Mouse (Mus musculus): ENCODE measurements at regions not wholly inside any gene's neighbourhood (a gene's known extent, or its start where the extent isn't known, plus 50 kb on each side); places are given as distances from the start of the nearest gene placed in this dataset.

DNA sequence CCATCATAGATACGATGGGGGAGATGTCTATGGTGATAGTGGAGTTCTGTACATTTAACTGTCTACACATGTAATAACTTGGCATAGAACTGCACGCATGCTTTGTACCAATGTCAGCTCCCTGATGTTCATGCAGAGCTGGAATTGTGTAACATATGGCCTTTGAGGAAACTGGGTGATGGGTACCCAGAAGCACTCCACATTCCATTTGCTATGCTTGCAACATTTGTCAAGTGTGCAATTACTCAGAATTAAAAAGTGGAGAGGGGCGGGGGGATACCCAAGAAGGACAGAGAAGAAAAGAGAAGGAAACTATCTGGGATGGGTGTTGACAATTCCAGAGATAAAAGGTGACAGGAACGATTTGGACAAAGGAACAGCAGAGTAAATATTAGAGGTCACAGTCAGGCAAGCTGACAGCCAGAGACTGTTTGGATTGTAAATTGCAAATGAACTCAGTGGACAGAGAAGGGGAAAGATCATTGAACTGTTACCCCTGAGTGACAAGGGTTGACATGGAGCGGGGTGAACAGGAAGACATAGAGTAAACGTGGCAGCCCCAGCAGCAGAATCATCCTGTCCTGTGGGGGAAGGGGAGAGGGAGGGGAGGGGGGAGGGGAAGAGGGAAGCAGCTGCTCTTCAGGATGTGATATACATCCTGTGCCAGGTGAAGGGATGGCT, 390.1 kb upstream of the Jarid2 start:
- no peak for DNase-seq (ENCODE audit: low spot score in 2 of 2)

DNA sequence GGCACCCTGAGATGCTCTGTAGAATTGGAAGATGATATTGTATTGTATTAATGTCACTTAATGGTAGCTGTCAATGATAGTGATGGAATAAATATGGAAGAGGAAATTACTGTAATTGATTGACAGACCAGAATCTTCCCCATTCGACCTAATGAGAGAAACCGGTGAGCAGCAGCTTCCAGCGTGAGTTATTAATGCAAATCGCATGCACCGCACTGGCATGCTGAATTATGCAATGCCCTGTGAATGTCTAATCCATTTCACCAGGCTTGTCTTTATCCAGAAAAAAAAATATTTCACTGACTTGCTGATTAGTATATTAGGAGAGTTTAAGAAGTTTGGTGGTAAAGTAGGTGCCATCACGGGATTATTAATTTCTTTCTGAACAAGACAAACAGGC, 384.2 kb upstream of the Jarid2 start:
- DNase-seq (ENCODE audit: low spot score in 2 of 2) = no peak

- no peak for DNase-seq (ENCODE audit: low spot score in 2 of 2)
These were observed 382.6 kb upstream of the Jarid2 start for GRCm38 (mm10) chr13:44346636-44347035.

GRCm38 (mm10) chr13:44347662-44348061, 381.6 kb upstream of the Jarid2 start:
- DNase-seq (ENCODE audit: low spot score in 2 of 2) = no peak

DNA sequence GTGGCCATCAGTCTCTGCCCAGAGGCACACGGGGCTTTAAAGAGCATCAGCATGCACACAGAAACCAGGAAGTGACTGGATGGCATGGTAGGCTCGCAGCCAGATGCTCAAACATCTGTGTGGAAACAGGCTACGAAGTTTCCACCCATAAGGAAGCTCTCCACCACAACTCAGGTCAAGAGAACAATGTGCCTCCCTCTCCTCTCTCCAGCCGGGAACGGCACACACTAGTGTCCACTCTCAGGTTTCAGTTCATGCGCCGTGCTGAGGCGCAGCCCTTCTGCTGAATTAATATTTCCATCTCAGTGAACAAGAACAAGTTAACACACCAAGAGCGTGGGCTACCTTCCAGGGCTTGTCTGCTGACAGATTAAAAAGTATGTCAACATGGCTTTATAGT, 375.4 kb upstream of the Jarid2 start:
- DNase-seq (ENCODE audit: low spot score in 2 of 2) = no peak

GRCm38 (mm10) chr13:44355771-44356221, 373.5 kb upstream of the Jarid2 start:
- no peak for DNase-seq (ENCODE audit: low spot score in 2 of 2)

DNA sequence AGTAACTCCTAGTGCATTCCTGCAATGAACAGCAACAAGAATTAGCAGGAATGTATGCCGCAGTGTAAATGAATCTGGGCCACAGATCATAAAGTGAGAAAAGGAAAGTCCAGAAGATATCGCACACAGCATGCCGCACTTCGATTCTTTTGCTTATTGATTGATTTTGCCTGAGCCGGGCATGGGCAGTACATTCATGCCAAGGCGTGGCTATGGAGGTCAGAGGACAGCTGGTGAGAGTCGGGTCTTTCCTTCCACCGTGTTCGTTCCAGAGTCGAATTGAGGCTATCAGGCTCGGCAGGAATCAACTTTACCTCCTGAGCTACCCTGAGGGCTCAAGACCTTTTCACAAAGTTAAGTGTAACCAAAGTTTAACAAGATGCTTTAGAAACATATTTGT, 372.3 kb upstream of the Jarid2 start:
- no peak for DNase-seq (ENCODE audit: low spot score in 2 of 2)

DNA sequence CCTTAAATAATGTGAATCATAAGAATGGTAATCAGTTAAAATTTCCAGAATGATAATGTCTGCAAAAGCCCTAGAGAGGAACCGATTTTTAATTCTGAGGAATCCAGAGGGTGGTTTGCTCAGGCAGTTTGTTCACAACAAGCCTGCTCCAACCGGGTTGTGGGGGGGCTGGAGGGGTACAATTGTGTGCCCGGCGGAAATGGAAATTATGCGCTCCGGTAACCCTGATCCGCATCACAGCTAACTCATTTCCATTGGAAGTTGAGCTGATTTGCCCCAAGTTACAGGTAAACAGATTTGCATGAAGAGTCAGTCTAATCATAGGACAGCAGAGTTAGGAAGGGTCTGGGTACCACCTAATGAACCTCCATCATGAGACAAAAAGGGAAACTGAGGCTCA, 369.9 kb upstream of the Jarid2 start:
- DNase-seq (ENCODE audit: low spot score in 2 of 2) = no peak

DNA sequence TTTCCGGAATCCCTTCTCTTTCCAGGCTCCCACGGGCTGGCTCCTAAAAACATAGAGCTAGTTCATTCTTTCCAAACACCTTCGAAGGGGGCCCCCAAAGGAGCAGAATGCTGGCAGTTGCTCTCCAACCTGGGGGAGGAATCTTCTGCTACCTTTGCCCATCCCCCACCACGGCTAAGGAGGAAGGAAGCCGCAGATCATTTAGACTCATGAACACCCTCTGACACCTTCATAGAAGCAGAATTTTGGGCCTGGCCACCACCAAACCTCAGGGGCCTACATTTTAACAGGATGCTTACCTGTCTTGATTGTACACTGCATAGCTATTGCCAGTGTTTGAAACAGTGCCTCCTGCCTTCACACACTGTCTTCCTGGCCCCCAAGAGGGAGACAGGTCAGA, 369.3 kb upstream of the Jarid2 start:
- peak in 1 of 2 experiments; percentile 26 for DNase-seq (ENCODE audit: low spot score in 2 of 2)

GRCm38 (mm10) chr13:44360725-44361290, 368.5 kb upstream of the Jarid2 start:
- DNase-seq (ENCODE audit: low spot score in 2 of 2) = no peak

- DNase-seq (ENCODE audit: low spot score in 2 of 2) = no peak
These were observed 366.8 kb upstream of the Jarid2 start for GRCm38 (mm10) chr13:44362293-44363005.

DNA sequence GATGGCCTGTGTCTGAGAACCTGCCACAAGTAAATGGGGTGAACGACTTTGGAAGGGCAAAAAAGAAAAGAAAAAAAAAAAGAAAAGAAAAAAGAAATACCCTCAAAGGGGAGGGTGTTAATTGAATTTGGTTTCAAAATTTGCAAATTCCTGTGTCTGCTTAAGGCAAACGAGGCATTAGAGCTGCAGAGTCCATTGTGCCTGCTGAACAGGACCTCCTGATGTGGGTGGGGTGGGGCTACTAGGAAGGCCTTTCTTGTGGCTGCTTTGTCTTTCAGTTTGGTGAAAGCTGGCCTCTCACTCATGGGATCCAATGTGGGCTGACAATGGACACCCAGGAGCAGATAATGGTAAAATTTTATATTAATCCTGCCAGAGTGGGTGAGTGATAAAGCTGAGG, 366.3 kb upstream of the Jarid2 start:
- DNase-seq (ENCODE audit: low spot score in 2 of 2) = no peak

- no peak for DNase-seq (ENCODE audit: low spot score in 2 of 2)
These were observed 360.0 kb upstream of the Jarid2 start for GRCm38 (mm10) chr13:44369301-44369700.

- DNase-seq (ENCODE audit: low spot score in 2 of 2) = no peak
These were observed 356.9 kb upstream of the Jarid2 start for GRCm38 (mm10) chr13:44372361-44372877.

DNA sequence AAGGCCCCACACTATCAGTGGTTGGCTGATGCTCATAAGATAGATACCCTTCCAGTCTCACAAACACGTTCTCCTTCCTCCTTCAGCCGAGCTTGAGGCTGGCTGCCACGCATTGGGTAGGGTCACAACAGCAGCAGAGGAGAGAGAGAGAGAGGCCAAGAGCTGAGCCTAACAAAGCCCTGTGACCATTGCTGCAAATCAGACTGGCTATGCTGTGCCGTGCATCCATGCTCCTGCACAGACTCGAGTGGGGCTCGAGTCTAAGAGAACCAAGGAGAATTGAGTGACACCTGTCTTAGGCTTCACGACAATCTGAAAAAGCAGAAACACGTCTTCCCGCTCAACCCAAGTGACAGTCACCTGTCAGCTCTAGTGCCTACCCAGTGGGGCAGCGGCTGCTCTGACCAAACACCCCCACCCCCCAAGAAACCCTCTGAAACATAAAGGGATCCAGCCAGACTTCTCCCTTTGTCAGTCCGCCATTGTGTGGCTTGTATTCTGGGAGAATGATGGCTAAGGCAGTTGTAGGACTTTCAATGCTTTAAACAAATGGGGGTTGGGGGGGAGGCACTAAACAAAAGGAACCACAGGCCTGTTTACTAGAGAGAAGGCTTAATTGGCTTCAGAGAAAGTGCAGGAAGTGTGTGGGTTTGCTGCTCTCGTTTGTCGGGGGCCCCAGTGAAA, 353.7 kb upstream of the Jarid2 start:
- no peak for DNase-seq (ENCODE audit: low spot score in 2 of 2)

- no peak for DNase-seq (ENCODE audit: low spot score in 2 of 2)
These were observed 353.1 kb upstream of the Jarid2 start for GRCm38 (mm10) chr13:44376160-44376488.

DNA sequence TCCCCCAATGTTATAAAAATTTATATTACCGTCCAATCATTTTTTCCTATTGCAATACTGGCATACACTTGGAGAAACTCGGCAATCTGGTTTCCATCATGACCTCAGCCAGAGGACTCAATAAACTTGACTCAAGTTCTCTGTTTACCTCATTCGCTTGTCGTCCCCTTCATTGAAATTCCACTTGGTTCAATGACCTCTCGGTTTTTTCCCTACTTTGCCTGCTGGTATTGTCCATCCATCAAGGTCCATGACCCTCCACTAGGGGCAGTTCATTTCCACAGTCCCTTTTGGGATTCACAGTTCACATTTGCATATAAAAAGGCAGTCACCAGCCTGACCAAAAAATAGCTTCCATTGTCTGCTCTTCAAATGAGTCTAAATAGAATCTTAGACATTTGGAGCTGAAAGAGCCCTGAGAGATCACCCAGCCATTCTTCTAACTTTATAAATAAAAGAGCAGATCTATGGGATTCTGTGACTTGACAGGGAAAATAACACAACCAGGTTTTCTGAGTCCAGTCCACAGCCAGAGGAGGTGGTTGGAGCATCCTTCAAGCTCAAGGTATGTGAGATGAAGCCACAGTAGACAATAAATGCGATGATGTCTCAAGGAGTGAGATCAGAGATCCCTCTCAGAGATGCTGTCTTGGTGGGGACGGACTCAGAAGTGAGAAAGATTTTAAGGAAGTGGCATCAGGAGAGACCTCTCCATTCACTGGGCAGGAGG, 347.4 kb upstream of the Jarid2 start:
- DNase-seq (ENCODE audit: low spot score in 2 of 2) = no peak

- DNase-seq (ENCODE audit: low spot score in 2 of 2) = no peak
These were observed 346.0 kb upstream of the Jarid2 start for GRCm38 (mm10) chr13:44383322-44383721.

DNA sequence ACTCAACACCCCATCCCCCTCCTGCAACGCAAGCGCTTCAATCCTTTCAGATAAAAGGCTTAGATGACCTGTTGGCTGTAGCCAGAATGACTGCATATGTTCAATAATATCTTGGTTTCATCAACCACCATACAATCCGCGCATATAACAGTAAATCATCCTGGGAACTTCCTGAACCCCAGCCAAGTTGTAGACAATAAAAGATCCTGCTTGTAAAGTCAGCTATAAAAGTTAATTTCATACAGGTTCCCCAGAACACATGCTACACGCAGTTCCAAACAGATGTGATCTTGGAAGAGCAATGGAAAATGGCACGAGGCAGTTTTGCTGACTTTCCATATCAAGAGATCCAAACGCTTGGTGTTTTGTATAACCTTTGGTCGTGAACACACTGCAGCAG, 342.5 kb upstream of the Jarid2 start:
- no peak for DNase-seq (ENCODE audit: low spot score in 2 of 2)

DNA sequence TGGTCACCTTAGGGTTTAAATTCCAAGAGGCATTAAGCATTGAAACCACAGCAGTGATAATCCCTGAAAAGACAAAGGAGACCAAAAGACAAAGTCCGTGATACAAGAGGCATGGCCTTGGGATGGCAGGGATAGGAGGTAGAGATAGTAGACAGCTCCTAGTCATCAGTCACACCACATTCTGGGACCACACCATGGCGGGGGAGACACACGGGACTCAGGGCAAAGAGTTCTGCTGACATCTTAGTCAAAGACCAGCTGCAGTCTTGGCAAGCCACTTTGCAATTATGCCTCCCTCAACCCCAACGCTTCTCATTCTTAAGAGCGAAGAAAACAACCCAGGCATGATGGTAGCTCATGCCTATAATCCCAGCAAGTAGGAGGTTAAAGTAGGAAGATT, 339.6 kb upstream of the Jarid2 start:
- DNase-seq (ENCODE audit: low spot score in 2 of 2) = no peak

- DNase-seq (ENCODE audit: low spot score in 2 of 2) = no peak
These were observed 338.4 kb upstream of the Jarid2 start for GRCm38 (mm10) chr13:44390666-44391390.

All from spleen, postnatal 10 days (tissue).